Mouse (Mus musculus) c-Kit-positive CD71-positive TER-119-negative erythroid progenitor cells, embryonic 14.5 days (primary cell): Measurements from ENCODE around the gene Olfr875.
"Not testable (repeated sequence)": the region's sequence is repeated elsewhere in the genome, so short reads cannot be mapped to it uniquely, and the experiment has no call there.

Source experiments
- DNase-seq: peaks from one replicate; pipeline ENCODE4 v3.0.0-alpha.2; 2013; ENCODE audit warnings: low read depth

The Olfr875 gene

GRCm38 (mm10) chr9:37771759-37772158 lies at the start of gene Olfr875:
Gene Olfr875 (plus strand): TSS chr9:37771857.
- no peak for DNase-seq

- no peak for DNase-seq
These were observed 37.3 kb upstream of the Olfr875 start for GRCm38 (mm10) chr9:37734310-37734709.

DNA sequence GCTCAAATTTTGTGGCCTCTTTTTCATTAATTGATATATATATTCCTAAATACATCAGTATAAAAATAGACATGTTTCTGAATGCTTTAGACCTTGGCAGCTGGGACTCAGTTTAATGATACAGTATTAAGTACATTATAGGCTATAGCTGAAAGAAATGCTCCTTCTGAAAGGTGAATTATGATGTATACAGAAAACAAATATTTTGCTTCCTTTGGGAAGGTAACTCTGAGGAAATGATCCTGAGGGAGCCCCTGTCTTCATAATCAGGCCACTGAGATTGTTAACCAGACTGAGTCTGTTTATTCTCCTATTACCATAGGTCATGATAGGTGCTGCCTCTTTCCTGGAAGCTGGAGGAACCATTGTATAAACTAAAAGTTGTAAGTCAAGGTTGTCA lies 26.9 kb upstream of the Olfr875 start, which contains the start of gene Olfr874:
Gene Olfr874 (plus strand): TSS at position 301 of the 400 bp plus-strand sequence.
- DNase-seq: no peak

DNA sequence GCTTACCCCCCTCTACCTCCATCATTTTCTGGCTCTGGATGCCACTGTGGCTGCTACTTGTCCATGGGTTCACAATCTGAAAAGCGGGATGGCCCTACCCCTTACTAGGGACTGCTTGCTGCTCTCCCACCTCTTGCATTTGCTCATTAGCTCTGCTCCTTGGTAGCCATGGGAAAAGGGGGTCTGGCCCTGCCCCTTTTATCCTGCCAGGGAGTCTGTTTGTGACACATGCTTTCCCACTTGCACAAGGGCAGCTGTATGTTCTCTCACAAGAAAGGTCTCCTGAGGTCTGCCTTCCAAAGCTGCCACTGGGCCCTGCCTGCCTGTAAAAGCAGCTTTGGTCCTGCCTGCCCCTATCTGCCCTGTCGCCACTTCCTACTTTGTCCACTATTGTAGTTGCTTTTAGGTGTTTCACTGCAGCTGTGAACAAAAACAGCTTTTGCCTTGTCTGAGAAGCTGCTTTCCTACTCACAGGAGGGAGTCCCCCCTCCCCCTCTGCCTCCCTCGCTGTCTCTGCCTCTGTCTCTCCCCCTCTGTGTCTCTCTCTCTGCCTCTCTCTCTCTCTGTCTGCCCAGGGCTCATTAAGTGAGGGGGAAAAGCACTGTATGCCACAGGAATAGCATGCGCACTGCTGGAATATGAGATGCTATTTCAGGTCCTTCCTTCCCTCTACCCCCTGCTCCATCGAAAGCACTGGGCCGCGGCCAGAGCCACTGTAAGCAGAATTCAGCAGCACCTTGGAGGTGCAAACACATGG lies 21.2 kb upstream of the Olfr875 start:
- no peak for DNase-seq

DNA sequence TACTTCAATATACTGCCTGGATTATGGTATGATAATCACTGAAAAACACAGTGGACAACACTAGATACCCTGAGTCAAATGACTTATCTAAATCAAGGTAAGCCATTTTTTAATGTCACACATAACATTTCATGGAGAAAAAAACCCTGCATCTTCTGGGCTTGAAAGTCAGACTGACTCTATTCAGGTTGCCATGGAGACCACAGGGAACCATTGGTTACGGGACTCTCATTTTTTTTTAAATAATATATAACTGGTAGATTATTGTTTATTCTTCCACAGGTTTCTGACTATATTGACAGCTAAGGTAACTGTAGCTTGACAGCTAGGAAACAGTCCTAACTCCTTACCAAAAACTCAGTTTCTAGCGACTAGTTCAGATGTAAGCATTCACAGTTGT lies 20.2 kb upstream of the Olfr875 start:
- DNase-seq: no peak

DNA sequence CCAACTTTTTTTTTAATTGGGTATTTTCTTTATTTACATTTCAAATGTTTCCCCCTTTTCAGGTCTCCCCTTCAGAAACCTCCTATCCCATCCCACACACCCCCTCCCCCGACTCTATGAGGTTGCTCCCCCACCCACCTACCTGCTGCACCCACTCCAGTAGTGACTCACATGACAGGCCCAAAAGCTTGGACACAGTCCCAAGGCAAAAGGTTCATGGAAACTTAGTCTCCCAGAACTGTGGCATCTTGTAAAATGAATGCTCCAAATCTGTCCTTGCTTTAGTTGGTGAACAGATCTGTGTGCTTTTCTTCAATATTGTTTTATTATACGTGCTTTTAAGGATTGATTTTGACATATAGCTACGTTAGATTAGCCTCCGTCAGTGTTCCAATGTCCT lies 19.7 kb upstream of the Olfr875 start:
- DNase-seq: no peak

GRCm38 (mm10) chr9:37761728-37762127 lies 9.9 kb upstream of the Olfr875 start:
- no peak for DNase-seq

DNA sequence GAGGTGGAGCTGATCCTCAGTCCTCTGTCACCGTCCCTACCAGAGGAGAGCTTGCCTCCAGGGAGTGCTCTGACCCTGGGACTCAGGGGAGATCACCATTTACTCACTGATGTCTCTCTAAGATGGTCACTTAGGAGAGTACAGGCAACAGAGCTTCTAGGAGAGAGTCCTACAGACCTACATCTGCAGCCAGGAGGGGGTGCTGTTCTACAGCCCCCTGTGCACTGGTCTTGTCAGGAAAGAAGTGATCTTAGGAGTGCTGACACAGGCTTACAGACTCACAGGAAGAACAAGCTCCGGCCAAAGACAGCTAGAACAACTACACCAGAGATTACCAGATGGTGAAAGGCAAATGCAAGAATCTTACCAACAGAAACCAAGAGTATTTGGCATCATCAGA lies 9.1 kb upstream of the Olfr875 start:
- DNase-seq: no peak

- DNase-seq: no peak
These were observed 996 bp upstream of the Olfr875 start for GRCm38 (mm10) chr9:37770661-37771060.

- DNase-seq: no peak
These were observed 11.2 kb downstream of the Olfr875 start for GRCm38 (mm10) chr9:37782766-37783260.

- not testable (repeated sequence) for DNase-seq
These were observed 12.0 kb downstream of the Olfr875 start for GRCm38 (mm10) chr9:37783394-37784387.

GRCm38 (mm10) chr9:37786411-37786810 lies 14.8 kb downstream of the Olfr875 start:
- DNase-seq: no peak

GRCm38 (mm10) chr9:37802055-37802454 lies 30.4 kb downstream of the Olfr875 start:
- no peak for DNase-seq

DNA sequence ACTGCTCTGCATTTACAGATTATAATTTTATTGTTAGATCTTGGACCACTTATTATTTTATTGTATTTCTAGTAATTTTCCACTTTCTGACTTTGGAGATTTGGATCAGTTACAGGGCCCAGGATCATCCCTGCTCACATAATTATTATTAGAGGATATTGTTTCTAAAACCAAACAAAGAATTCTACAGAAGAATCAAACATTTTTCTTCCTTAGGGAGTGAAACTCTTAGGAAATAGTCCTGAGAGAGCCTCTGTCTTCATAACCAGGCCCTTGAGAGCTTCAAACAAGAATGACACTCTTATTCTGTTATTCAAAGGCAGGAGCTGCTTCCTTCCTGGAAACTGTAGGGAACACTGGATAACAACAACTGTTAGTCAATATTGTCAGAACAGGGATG lies 31.1 kb downstream of the Olfr875 start, which contains the start of gene Olfr876:
Gene Olfr876 (plus strand): TSS at position 301 of the 400 bp plus-strand sequence.
- DNase-seq: no peak

- DNase-seq: no peak
These were observed 35.6 kb downstream of the Olfr875 start for GRCm38 (mm10) chr9:37807235-37807634.

GRCm38 (mm10) chr9:37808456-37808855 lies 36.8 kb downstream of the Olfr875 start:
- no peak for DNase-seq

- no peak for DNase-seq
These were observed 37.3 kb downstream of the Olfr875 start for GRCm38 (mm10) chr9:37808976-37809375.

GRCm38 (mm10) chr9:37814696-37815095 lies 43.0 kb downstream of the Olfr875 start:
- no peak for DNase-seq
